Mouse (Mus musculus) hindbrain, postnatal 0 days (tissue): ENCODE data around the gene Capn5. TPM values are rescaled to one million over a fixed set of nuclear protein-coding genes. Genes with fewer than 3 reads are reported as not detected.
A peak's percentile ranks its signal among the peaks of the same experiment; 100 is the strongest.

Source experiments
- ATAC-seq: fragments of 200-750 bp; cut with Nextera tagmentation; 2 replicates; pipeline ENCODE4 v1.8.0; 2017; ENCODE audit warnings: mild to moderate bottlenecking, moderate TSS enrichment, moderate library complexity
- DNase-seq: peaks from one replicate; pipeline ENCODE4 v3.0.0-alpha.2; 2015; ENCODE audit warnings: low spot score
- H3K27ac ChIP-seq: fragments of 300-500 bp; sonication (generic); 2 replicates; pipeline ENCODE4 v1.5.1; 2014; ENCODE audit warnings: mild to moderate bottlenecking
- H3K27me3 ChIP-seq: fragments of 300-500 bp; sonication (generic); 2 replicates; pipeline ENCODE4 v1.6.1; 2014; ENCODE audit warnings: low read length, mixed read lengths; ENCODE audit not compliant: insufficient read depth
- H3K36me3 ChIP-seq: fragments of 300-500 bp; sonication (generic); 2 replicates; pipeline ENCODE4 v1.6.1; 2014; ENCODE audit warnings: low read length, mixed read lengths; ENCODE audit not compliant: insufficient read depth
- H3K4me1 ChIP-seq: fragments of 300-500 bp; sonication (generic); 2 replicates; pipeline ENCODE4 v1.6.1; 2014; ENCODE audit warnings: antibody characterized with exemption, low read length, mixed read lengths; ENCODE audit not compliant: insufficient read depth
- H3K4me2 ChIP-seq: fragments of 300-500 bp; sonication (generic); 2 replicates; pipeline ENCODE4 v1.6.1; 2014; ENCODE audit warnings: low read depth, mild to moderate bottlenecking, low read length, moderate library complexity, mixed read lengths
- H3K4me3 ChIP-seq: fragments of 300-500 bp; sonication (generic); 2 replicates; pipeline ENCODE4 v1.5.1; 2014; ENCODE audit warnings: low read length
- H3K9ac ChIP-seq: fragments of 300-500 bp; sonication (generic); replicated peaks from 2 replicates; pipeline ENCODE4 v1.6.1; 2014; ENCODE audit warnings: mild to moderate bottlenecking, low read length, moderate library complexity, mixed read lengths
- H3K9me3 ChIP-seq: fragments of 300-500 bp; sonication (generic); 2 replicates; pipeline ENCODE4 v1.6.1; 2016; ENCODE audit warnings: low read length, mixed read lengths
- CTCF ChIP-seq: IDR thresholded peaks from 2 replicates; pipeline ENCODE4 v1.5.1; 2016; ENCODE audit warnings: antibody characterized with exemption, control low read depth, low read depth
- WGBS: fragments of 180-500 bp; shearing (Covaris S2); extraction: QIAGEN DNeasy Blood & Tissue Kit; methylation state at CpG from one replicate; pipeline ENCODE4 v1.1.7; 2014; 5-methylcytosine and 5-hydroxymethylcytosine counted together
- polyA plus RNA-seq: library from polyadenylated mRNA; unstranded; fragments of >200 nt; fragmentation: Nextera tagmentation; extraction: Ambion mirVana; gene quantifications from 2 replicates; pipeline ENCODE4 v1.2.1, GENCODE M21; 2015
- total RNA-seq: library from RNA; depleted of rRNA; stranded (reverse); fragments of >200 nt; gene quantifications from 2 replicates; pipeline ENCODE4 v1.2.3, GENCODE M21; 2014

The Capn5 gene
- total and polyA plus RNA-seq, 2 experiments from 2014 or later, result 23.0 to 48.5 TPM

- no peaks in the 10 kb centered on the region for H3K27me3 ChIP-seq
- peak overlapping the region; percentile 11; the same call in 1 of the 2 replicates for H3K27ac ChIP-seq
- DNase-seq (no peak), ATAC-seq (0 out of 2 replicates have a peak, but pooled peaks have one; percentile 48)
- 41% methylated on average over 10 of the region's 10 CpGs for WGBS
- H3K9ac ChIP-seq, result no peak overlapping the region
- no peak overlapping the region for H3K4me2 ChIP-seq
- no peak overlapping the region for H3K4me3 ChIP-seq
- H3K4me1 ChIP-seq, result peaks cover 16% of the 10 kb centered on the region
- no peaks in the 10 kb centered on the region for H3K9me3 ChIP-seq
- H3K36me3 ChIP-seq, result no peaks in the 10 kb centered on the region
- TF ChIP-seq CTCF, result no peak
Measured at GRCm38 (mm10) chr7:98164999-98165528, 13.0 kb downstream of the Capn5 start.

GRCm38 (mm10) chr7:98164382-98164998 lies 13.6 kb downstream of the Capn5 start:
- Histone ChIP-seq H3K36me3 (no peaks in the 10 kb centered on the region), H3K4me2 (no peak overlapping the region), H3K9ac (no peak overlapping the region), H3K4me1 (peaks cover 18% of the 10 kb centered on the region), H3K27me3 (no peaks in the 10 kb centered on the region), H3K27ac (no peak overlapping the region; the same call in 1 of the 2 replicates), H3K4me3 (no peak overlapping the region), H3K9me3 (no peaks in the 10 kb centered on the region)
- WGBS, result 66% methylated on average over 9 of the region's 9 CpGs
- DNase-seq (no peak), ATAC-seq (no peak)
- TF ChIP-seq CTCF, result no peak

- DNase-seq (no peak), ATAC-seq (no peak)
- Histone ChIP-seq H3K36me3 (no peaks in the 10 kb centered on the region), H3K4me2 (no peak overlapping the region), H3K4me1 (peaks cover 23% of the 10 kb centered on the region), H3K27ac (no peak overlapping the region), H3K9ac (no peak overlapping the region), H3K4me3 (no peak overlapping the region), H3K27me3 (no peaks in the 10 kb centered on the region), H3K9me3 (no peaks in the 10 kb centered on the region)
- no peak for TF ChIP-seq CTCF
- WGBS, result 61% methylated on average over 3 of the region's 3 CpGs
Measured at GRCm38 (mm10) chr7:98163700-98164099, 14.4 kb downstream of the Capn5 start.

GRCm38 (mm10) chr7:98162239-98162638 lies 15.8 kb downstream of the Capn5 start:
- ATAC-seq (no peak), DNase-seq (no peak)
- TF ChIP-seq CTCF, result no peak
- Histone ChIP-seq H3K4me3 (no peak overlapping the region), H3K9me3 (no peaks in the 10 kb centered on the region), H3K27ac (no peak overlapping the region), H3K4me1 (peaks cover 23% of the 10 kb centered on the region), H3K4me2 (no peak overlapping the region), H3K36me3 (no peaks in the 10 kb centered on the region), H3K27me3 (no peaks in the 10 kb centered on the region), H3K9ac (no peak overlapping the region)
- WGBS, result 83% methylated on average over 6 of the region's 6 CpGs

- Histone ChIP-seq H3K4me3 (no peak overlapping the region), H3K9me3 (no peaks in the 10 kb centered on the region), H3K27ac (no peak overlapping the region; the same call in 1 of the 2 replicates), H3K9ac (no peak overlapping the region), H3K4me2 (no peak overlapping the region), H3K27me3 (no peaks in the 10 kb centered on the region), H3K4me1 (peaks cover 18% of the 10 kb centered on the region), H3K36me3 (no peaks in the 10 kb centered on the region)
- peak; percentile 42 for DNase-seq
- no peak for TF ChIP-seq CTCF
- ATAC-seq, result no peak
- 49% methylated on average over 8 of the region's 8 CpGs for WGBS
Measured at GRCm38 (mm10) chr7:98160041-98160740, 17.9 kb downstream of the Capn5 start.

GRCm38 (mm10) chr7:98158481-98158880 lies 19.6 kb downstream of the Capn5 start:
- 61% methylated on average over 8 of the region's 8 CpGs for WGBS
- Histone ChIP-seq H3K36me3 (no peaks in the 10 kb centered on the region), H3K27me3 (no peaks in the 10 kb centered on the region), H3K27ac (no peak overlapping the region), H3K4me1 (peaks cover 13% of the 10 kb centered on the region), H3K4me2 (no peak overlapping the region), H3K9me3 (no peaks in the 10 kb centered on the region), H3K9ac (no peak overlapping the region), H3K4me3 (no peak overlapping the region)
- ATAC-seq (no peak), DNase-seq (no peak)
- no peak for TF ChIP-seq CTCF
